Mouse (Mus musculus): ENCODE measurements at regions not wholly inside any gene's neighbourhood (a gene's known extent, or its start where the extent isn't known, plus 50 kb on each side); places are given as distances from the start of the nearest gene placed in this dataset.

DNA sequence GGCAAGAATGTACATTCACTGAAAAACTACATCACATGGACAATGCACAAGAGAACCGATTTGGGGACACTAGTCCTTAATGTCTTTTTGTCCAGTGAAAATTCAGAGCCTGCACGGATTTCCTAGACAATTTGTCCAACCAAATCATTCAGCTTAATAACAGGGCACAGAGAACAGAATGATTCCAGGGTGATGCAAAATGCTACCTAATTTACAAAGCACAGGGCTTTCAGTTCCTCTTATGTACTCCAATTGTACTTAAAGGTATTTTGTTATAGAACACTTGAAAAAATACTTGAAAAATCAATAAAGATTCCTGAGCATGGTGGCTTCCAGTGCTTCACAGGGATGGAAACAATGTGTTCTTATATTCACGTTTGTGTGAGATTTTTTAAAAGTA is 75.2 kb upstream of the Pfn2 start:
- TF ChIP-seq CTCF (IDR thresholded peaks at IDR 0.05; ENCODE audit: low read depth, low read length) (no peak), POLR2A (IDR thresholded peaks at IDR 0.05; ENCODE audit: insufficient read depth, low read length) (no peak)

All from ES-Bruce4 (cell line).